16 mouse cellular contexts compared by ENCODE assay signal in genomic region chr5:100710012-100710411, GRCm38 (mm10). TPM values are rescaled to one million over a fixed set of nuclear protein-coding genes. Genes with fewer than 3 reads are reported as not detected.
A peak's percentile ranks its signal among the peaks of the same experiment; 100 is the strongest.
DNase-seq lines count a peak whose midpoint lies in the region.
"Had no signal": no experiment of that assay in that cellular context is flagged by ENCODE, and none has a peak within 500 bp of the region (broad histone marks: within the 10 kb centered on the region; RNA-seq: fewer than 3 reads in every experiment).

No protein-coding gene starts in this region.

- no peak overlapping the region for H3K4me3 ChIP-seq in macrophage (ENCODE audit: inconsistent target)
- no peak overlapping the region for H3K4me3 ChIP-seq in forebrain, embryonic 10.5 days
- H3K4me3 ChIP-seq: embryonic facial prominence, embryonic 15.5 days; forebrain, embryonic 13.5 days; lung, embryonic 15.5 days; neural tube, embryonic 13.5 days; stomach, embryonic 15.5 days had no signal

- intact Hi-C loops in heart, postnatal 14 days (cut with DNase I) = no loop called here

- 11% methylated on average over 2 of the region's 2 CpGs for WGBS in macrophage (ENCODE audit: missing documents)
- 55% methylated on average over 2 of the region's 2 CpGs for WGBS in forebrain, embryonic 10.5 days

- no peaks in the 10 kb centered on the region for H3K9me3 ChIP-seq in forebrain, embryonic 10.5 days
- H3K9me3 ChIP-seq: embryonic facial prominence, embryonic 15.5 days; forebrain, embryonic 13.5 days; lung, embryonic 15.5 days; neural tube, embryonic 13.5 days; stomach, embryonic 15.5 days had no signal

- peaks cover 9% of the 10 kb centered on the region; the same call in 1 of the 2 replicates for H3K4me1 ChIP-seq in forebrain, embryonic 10.5 days
- H3K4me1 ChIP-seq: forebrain, embryonic 13.5 days; lung, embryonic 15.5 days; neural tube, embryonic 13.5 days; stomach, embryonic 15.5 days had no signal

- H3K27me3 ChIP-seq in forebrain, embryonic 10.5 days (ENCODE audit: poor library complexity, severe bottlenecking) = no peaks in the 10 kb centered on the region
- H3K27me3 ChIP-seq: embryonic facial prominence, embryonic 15.5 days; forebrain, embryonic 13.5 days; lung, embryonic 15.5 days; neural tube, embryonic 13.5 days; stomach, embryonic 15.5 days had no signal

- peak; percentile 10 to 24 for DNase-seq in cerebellum, postnatal 14 days
- no peak for DNase-seq in cerebellum, adult 18-20 months
- peak; percentile 8 to 14 for DNase-seq in lung, adult 18-20 months
- DNase-seq in lung, postnatal 14 days = no peak
- peak; percentile 24 to 31 for DNase-seq in heart, postnatal 14 days
- DNase-seq in kidney, postnatal 36 days = no peak
- no peak for DNase-seq in forebrain, embryonic 10.5 days (ENCODE audit: extremely low spot score, low spot score)
- DNase-seq: adrenal gland, postnatal 10 days; right cerebral cortex, postnatal 4 days; thymus, postnatal 25 days had no signal

- H3K79me2 ChIP-seq in macrophage (ENCODE audit: inconsistent target) = peaks cover 70% of the 10 kb centered on the region

- peaks cover 41% of the 10 kb centered on the region for H3K36me3 ChIP-seq in macrophage (ENCODE audit: inconsistent target)
- no peaks in the 10 kb centered on the region for H3K36me3 ChIP-seq in forebrain, embryonic 10.5 days (replicated peaks)
- H3K36me3 ChIP-seq: embryonic facial prominence, embryonic 15.5 days; lung, embryonic 15.5 days; neural tube, embryonic 13.5 days; stomach, embryonic 15.5 days had no signal

- peak overlapping the region; percentile 91 for H3K27ac ChIP-seq in macrophage
- H3K27ac ChIP-seq in forebrain, embryonic 10.5 days = no peak overlapping the region
- H3K27ac ChIP-seq: embryonic facial prominence, embryonic 15.5 days; forebrain, embryonic 13.5 days; lung, embryonic 15.5 days; neural tube, embryonic 13.5 days; stomach, embryonic 15.5 days had no signal

RNA-seq across cellular contexts. Expression of gene Hpse, which starts 9.5 kb away (rescaled TPM):
- total RNA-seq in heart, postnatal 14 days (2021) = under 1 TPM; 0.93 to 0.96 TPM
- 100 to 1,000 TPM in 13 of 26 experiments, 10 to 100 TPM in 13; 19.8 to 230 (median 104) TPM for total RNA-seq in macrophage (2018; cell fraction: chromatin; rRNA removed)
- 100 to 1,000 TPM; 145 to 531 (median 301) TPM for total RNA-seq in macrophage (2018; cell fraction: cytosol; rRNA removed)
- total RNA-seq in macrophage (2018; cell fraction: nucleus; rRNA removed) = 100 to 1,000 TPM in 25 of 26 experiments, 10 to 100 TPM in 1; 90.3 to 549 (median 285) TPM
- polyA plus RNA-seq in macrophage (2018) = 120 to 460 TPM (median 276 TPM) in 3 replicates
- 0.59 and 0.79 TPM in 2 replicates for polyA plus RNA-seq in forebrain, embryonic 10.5 days (2016; fragmentation: Nextera tagmentation; extraction: Ambion mirVana)

RNA-seq across cellular contexts. Expression of gene Coq2, which starts 35.1 kb away (rescaled TPM):
- 10 to 100 TPM; 68.4 to 73.1 TPM for total RNA-seq in heart, postnatal 14 days (2021)
- total RNA-seq in macrophage (2018; cell fraction: chromatin; rRNA removed) = 10 to 100 TPM; 11.8 to 84.0 (median 43.1) TPM
- 10 to 100 TPM; 14.7 to 28.6 (median 21.0) TPM for total RNA-seq in macrophage (2018; cell fraction: cytosol; rRNA removed)
- total RNA-seq in macrophage (2018; cell fraction: nucleus; rRNA removed) = 10 to 100 TPM in 25 of 26 experiments, 1 to 10 TPM in 1; 9.9 to 59.8 (median 35.5) TPM
- 13.7 to 36.1 TPM (median 24.5 TPM) in 3 replicates for polyA plus RNA-seq in macrophage (2018)
- 53.2 and 56.2 TPM in 2 replicates for polyA plus RNA-seq in forebrain, embryonic 10.5 days (2016; fragmentation: Nextera tagmentation; extraction: Ambion mirVana)

Comparison
In these comparisons a context has a peak if more than half of its experiments do, and no peak if none do; other contexts are left out.
1. DNase-seq: peak in cerebellum, postnatal 14 days (2 of 2), lung, adult 18-20 months (2 of 2) and heart, postnatal 14 days (2 of 2); none in cerebellum, adult 18-20 months (0 of 2), lung, postnatal 14 days (single experiment), kidney, postnatal 36 days (0 of 2) and forebrain, embryonic 10.5 days (single experiment).
2. RNA of gene Hpse, which starts 9.5 kb away (polyA plus RNA-seq): 120 to 460 TPM in macrophage; 0.59 to 0.79 TPM in forebrain, embryonic 10.5 days; every median in the first group is over 10 times any median in the second.